Mouse (Mus musculus) skeletal muscle tissue, adult 2 months (tissue): ENCODE measurements around the gene Ifnlr1.
A peak's percentile ranks its signal among the peaks of the same experiment; 100 is the strongest.
"Not testable (repeated sequence)": the region's sequence is repeated elsewhere in the genome, so short reads cannot be mapped to it uniquely, and the experiment has no call there.

Experiments
- DNase-seq: peaks from one replicate; pipeline ENCODE4 v3.0.0-alpha.2; 2012; ENCODE audit warnings: low read depth, low spot score

Gene Ifnlr1

GRCm38 (mm10) chr4:135685906-135686567, at the start of gene Ifnlr1:
TSS of gene Ifnlr1 (plus strand) at chr4:135686287.
- DNase-seq, result no peak

DNA sequence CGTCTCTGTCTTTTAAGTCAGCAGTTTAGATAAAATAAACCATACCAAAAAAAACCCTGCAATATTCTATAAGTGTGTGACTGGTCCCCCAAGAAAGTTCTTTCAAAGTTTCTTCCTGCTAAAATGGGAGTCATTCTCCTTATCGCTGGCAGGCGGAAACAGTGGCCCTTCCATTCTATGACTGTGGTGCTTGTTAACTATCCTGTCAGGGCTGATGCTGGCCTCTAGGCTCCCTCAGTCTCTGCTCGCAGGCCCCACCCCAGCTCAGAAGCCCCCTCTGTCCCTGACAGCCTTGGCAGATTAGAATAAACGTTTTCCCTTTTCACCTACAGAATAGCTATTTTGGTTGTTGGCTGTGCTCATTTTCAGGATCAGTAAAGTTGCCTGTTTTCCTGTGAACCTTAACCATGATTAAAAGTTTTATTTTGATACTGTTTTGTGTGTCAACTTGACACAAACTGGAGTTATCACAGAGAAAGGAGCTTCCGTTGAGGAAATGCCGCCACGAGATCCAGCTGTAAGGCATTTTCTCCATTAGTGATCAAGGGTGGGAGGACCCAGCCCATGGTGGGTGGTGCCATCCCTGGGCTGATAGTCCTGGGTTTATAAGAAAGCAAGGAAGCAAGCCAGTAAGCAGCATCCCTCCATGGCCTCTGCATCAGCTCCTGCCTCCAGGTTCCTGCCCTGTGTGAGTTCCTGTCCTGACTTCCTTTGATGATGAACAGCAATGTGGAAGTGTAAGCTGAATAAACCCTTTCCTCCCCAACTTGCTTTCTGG, 44.6 kb upstream of the Ifnlr1 start:
- not testable (repeated sequence) for DNase-seq

DNA sequence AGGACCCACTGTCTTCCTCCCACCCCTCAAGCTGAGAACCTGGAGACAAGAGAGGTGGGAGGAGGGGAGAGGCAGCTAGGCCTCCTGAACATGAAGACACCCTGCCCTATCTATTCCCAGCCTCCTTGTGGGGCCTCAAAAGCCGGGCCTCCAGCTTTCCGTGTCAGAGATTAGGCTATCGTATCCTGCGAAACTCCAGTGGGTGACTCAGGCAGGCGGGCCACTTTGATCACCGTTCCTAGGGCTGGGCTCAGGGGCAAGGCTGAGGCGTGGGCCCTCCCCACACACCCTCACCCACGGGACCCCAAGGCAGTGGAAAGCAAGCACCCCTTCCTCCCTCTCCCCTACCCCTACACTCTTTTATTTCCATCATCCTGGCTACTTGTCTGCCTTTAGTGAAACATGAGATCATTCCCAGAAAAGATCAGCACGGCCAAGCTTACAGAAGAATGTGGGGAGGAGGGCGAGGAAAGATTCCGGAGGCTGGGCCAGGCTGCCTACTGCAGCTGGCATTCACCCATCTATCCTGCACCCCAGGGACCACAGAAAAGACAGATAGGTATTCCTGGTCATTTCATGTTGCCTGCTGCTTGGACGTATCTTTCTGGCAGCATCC, 41.0 kb upstream of the Ifnlr1 start:
- DNase-seq, result no peak

- DNase-seq, result peak; percentile 71
These were observed 33.0 kb upstream of the Ifnlr1 start for GRCm38 (mm10) chr4:135652966-135653607.

GRCm38 (mm10) chr4:135653956-135654355, 32.1 kb upstream of the Ifnlr1 start:
- no peak for DNase-seq

DNA sequence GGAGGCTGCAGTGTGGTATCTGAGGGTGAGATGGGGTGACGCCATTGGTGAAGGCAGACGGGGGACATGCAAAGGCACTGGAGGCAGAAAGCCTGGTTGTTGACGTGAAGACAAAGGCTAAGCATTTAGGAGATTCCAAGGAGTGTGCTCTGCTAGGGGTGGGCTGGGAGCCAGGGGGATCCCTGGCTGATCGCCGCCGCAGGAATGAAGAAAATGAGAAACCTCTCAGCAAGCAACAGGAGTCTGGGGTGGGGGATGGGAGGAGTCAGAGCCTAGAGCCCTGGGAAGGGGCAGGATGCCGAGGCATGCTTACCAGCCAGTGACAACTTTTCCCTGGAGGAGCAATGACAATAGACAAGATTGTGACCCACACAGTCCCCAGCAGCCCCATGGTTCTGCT, 30.6 kb upstream of the Ifnlr1 start:
- no peak for DNase-seq

DNA sequence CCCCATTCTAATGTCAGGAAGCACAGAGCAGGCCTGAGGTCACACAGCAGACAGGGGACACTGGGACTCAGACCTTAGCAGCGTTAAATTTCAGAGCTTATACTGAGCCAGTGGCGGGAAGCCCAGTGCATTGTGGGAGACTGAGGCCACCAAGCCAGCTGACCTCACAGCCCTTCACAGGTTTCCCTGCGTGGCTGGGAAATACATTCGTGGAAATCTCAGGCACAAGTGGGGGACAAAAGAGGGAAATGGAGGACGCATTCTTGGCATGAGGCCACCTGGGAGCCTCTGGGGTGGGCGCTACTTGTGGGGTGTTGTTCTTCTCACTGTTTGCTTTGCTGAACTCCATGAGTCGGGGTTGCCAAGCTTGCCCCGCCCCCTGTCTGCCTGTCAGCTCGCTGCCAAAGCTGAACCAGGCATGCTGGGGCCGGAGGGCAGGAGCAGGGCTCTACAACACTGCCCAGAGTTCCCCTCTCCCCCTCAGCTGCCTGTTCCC, 29.9 kb upstream of the Ifnlr1 start:
- DNase-seq, result no peak

DNA sequence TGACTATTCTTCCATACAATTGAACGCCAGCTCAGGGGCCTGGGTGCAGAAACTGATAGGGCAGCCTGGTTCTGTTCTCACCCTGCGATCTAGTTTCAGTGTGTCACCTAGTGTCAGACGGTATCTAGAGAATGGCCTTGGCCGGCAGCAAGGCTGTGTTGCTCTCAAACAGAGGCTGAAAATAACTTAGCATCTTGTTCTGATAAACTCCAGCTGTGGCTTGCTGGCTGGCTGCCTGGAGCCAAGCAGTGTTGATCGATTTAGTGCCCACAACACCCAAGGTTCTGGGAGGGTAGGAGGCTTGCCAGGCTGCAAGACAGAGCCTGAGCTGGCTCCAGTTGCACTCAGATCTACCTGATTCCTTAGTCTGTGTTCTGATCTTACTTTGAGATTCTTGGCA, 27.6 kb upstream of the Ifnlr1 start:
- no peak for DNase-seq

- DNase-seq, result no peak
These were observed 27.2 kb upstream of the Ifnlr1 start for GRCm38 (mm10) chr4:135658899-135659298.

DNA sequence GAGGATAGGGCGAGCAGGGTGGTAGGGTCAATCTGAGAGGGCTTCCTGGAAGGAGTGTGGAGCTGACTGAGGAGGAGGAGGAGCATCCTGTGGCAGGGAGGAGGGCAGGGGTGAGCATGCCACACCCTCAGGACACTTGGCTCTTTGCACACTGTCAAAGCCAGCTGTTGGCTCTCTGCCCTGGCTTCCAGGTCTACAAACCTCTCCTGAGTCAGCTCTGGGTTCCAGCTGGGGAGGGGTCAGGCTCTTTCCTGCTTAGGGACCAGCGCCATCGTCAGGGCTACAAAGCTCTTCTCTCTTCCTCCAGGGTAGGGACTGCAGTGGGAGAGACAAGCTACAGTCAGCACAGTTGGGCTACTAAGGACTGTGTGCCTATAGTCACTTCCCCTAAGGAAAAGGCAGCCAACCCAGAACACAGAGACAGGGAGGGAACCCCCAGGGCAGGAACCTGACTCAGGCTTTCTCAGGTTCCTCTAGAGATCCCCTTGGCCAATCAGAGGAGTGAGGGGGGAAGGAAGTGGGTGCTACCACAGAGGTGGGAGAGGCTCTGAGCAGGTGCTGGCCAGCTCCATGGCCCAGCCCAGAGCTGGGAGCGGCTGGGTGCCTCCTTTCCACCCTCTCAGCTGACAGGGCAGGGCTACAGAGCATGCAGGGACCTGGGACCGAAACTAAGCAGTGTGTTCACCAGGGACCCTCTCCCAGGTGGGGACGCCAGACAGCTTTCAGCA, 24.8 kb upstream of the Ifnlr1 start:
- DNase-seq, result no peak

GRCm38 (mm10) chr4:135661994-135662393, 24.1 kb upstream of the Ifnlr1 start:
- no peak for DNase-seq

GRCm38 (mm10) chr4:135664656-135665055, 21.4 kb upstream of the Ifnlr1 start:
- no peak for DNase-seq

- no peak for DNase-seq
These were observed 19.7 kb upstream of the Ifnlr1 start for GRCm38 (mm10) chr4:135666192-135666975.

GRCm38 (mm10) chr4:135667266-135667844, 18.7 kb upstream of the Ifnlr1 start:
- peak; percentile 21 for DNase-seq

DNA sequence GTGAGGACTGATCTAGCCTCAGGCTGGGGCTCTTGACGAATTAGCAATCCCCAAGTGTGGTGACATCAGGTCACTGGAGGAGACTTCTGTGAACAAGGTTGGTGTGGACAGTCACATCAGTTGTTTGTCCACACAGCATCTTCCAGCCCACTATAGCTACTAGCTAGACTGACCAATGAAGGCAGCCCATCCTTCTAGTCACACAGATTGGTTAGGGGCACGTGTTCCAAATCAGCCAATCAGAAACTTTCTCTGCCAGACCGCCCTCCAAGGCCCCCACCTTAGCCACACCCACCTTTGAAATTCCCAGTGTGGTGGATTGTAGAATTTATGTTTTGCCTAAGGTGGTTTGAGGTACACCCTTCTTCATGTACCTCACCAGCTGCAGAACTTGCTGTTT, 12.6 kb upstream of the Ifnlr1 start:
- no peak for DNase-seq

- DNase-seq, result no peak
These were observed 11.1 kb upstream of the Ifnlr1 start for GRCm38 (mm10) chr4:135674993-135675392.

- DNase-seq, result no peak
These were observed 9.6 kb upstream of the Ifnlr1 start for GRCm38 (mm10) chr4:135676476-135676875.

GRCm38 (mm10) chr4:135679316-135679715, 6.8 kb upstream of the Ifnlr1 start:
- DNase-seq, result no peak

GRCm38 (mm10) chr4:135681789-135682188, 4.3 kb upstream of the Ifnlr1 start:
- DNase-seq, result no peak

- DNase-seq, result no peak
These were observed 2.5 kb upstream of the Ifnlr1 start for GRCm38 (mm10) chr4:135683553-135683952.
